Mouse (Mus musculus): ENCODE data around the gene Idh2. TPM values are rescaled to one million over a fixed set of nuclear protein-coding genes. Genes with fewer than 3 reads are reported as not detected.

The Idh2 gene
- polyA plus RNA-seq, 1 experiment from 2014 or later, result 371 TPM

GRCm38 (mm10) chr7:80071209-80071608 is 44.0 kb downstream of the Idh2 start:
- DNase-seq (ENCODE audit: low spot score), result no peak
- Histone ChIP-seq H3K4me3 (ENCODE audit: low read depth, low read length) (no peak overlapping the region), H3K27ac (ENCODE audit: low read depth, low read length) (no peak overlapping the region), H3K4me2 (ENCODE audit: low read depth) (no peak overlapping the region), H3K27me3 (ENCODE audit: control insufficient read depth, insufficient read depth, low read length) (no peaks in the 10 kb centered on the region), H3K36me3 (ENCODE audit: control insufficient read depth, insufficient read depth, low read length) (no peaks in the 10 kb centered on the region), H3K4me1 (ENCODE audit: control insufficient read depth, insufficient read depth, low read length) (peaks cover 38% of the 10 kb centered on the region), H3K9me3 (ENCODE audit: control insufficient read depth, low read length) (no peaks in the 10 kb centered on the region), H3K9ac (ENCODE audit: low read length) (no peak overlapping the region)
- WGBS, result 83% methylated on average over 9 of the region's 9 CpGs
- no peak for ATAC-seq (ENCODE audit: insufficient read depth, low FRiP score, low TSS enrichment)

GRCm38 (mm10) chr7:80069615-80070327 is 45.4 kb downstream of the Idh2 start:
- H3K27ac ChIP-seq (ENCODE audit: low read depth, low read length), result peak overlapping the region; percentile 67
- no peaks in the 10 kb centered on the region for H3K36me3 ChIP-seq (ENCODE audit: control insufficient read depth, insufficient read depth, low read length)
- peak; percentile 50 for DNase-seq (ENCODE audit: low spot score)
- 0 out of 2 replicates have a peak overlapping the region, but pooled peaks have one; percentile 18 for H3K9ac ChIP-seq (ENCODE audit: low read length)
- ATAC-seq (ENCODE audit: insufficient read depth, low FRiP score, low TSS enrichment), result peak; percentile 37; the same call in 1 of the 2 replicates
- peak overlapping the region; percentile 15; the same call in 1 of the 2 replicates for H3K4me2 ChIP-seq (ENCODE audit: low read depth)
- H3K4me1 ChIP-seq (ENCODE audit: control insufficient read depth, insufficient read depth, low read length), result peaks cover 24% of the 10 kb centered on the region
- no peaks in the 10 kb centered on the region for H3K9me3 ChIP-seq (ENCODE audit: control insufficient read depth, low read length)
- WGBS, result 22% methylated on average over 13 of the region's 13 CpGs
- no peak overlapping the region for H3K4me3 ChIP-seq (ENCODE audit: low read depth, low read length)
- H3K27me3 ChIP-seq (ENCODE audit: control insufficient read depth, insufficient read depth, low read length), result no peaks in the 10 kb centered on the region

GRCm38 (mm10) chr7:80068341-80068740 is 46.9 kb downstream of the Idh2 start:
- no peak overlapping the region for H3K27ac ChIP-seq (ENCODE audit: low read depth, low read length)
- ATAC-seq (ENCODE audit: insufficient read depth, low FRiP score, low TSS enrichment), result no peak

GRCm38 (mm10) chr7:80066675-80067455 is 48.3 kb downstream of the Idh2 start:
- DNase-seq (ENCODE audit: low spot score), result no peak
- Histone ChIP-seq H3K36me3 (ENCODE audit: control insufficient read depth, insufficient read depth, low read length) (no peaks in the 10 kb centered on the region), H3K9ac (ENCODE audit: low read length) (no peak overlapping the region), H3K4me1 (ENCODE audit: control insufficient read depth, insufficient read depth, low read length) (peaks cover 36% of the 10 kb centered on the region), H3K9me3 (ENCODE audit: control insufficient read depth, low read length) (no peaks in the 10 kb centered on the region), H3K4me3 (ENCODE audit: low read depth, low read length) (no peak overlapping the region), H3K27ac (ENCODE audit: low read depth, low read length) (0 out of 2 replicates have a peak overlapping the region, but pooled peaks have one; percentile 20), H3K4me2 (ENCODE audit: low read depth) (no peak overlapping the region), H3K27me3 (ENCODE audit: control insufficient read depth, insufficient read depth, low read length) (no peaks in the 10 kb centered on the region)
- WGBS, result 78% methylated on average over 13 of the region's 13 CpGs
- ATAC-seq (ENCODE audit: insufficient read depth, low FRiP score, low TSS enrichment), result no peak

More at GRCm38 (mm10) chr7:80068341-80068740, 46.9 kb downstream of the Idh2 start:
- H3K36me3 ChIP-seq (ENCODE audit: control insufficient read depth, insufficient read depth, low read length), result no peaks in the 10 kb centered on the region
- no peaks in the 10 kb centered on the region for H3K27me3 ChIP-seq (ENCODE audit: control insufficient read depth, insufficient read depth, low read length)
- peaks cover 33% of the 10 kb centered on the region for H3K4me1 ChIP-seq (ENCODE audit: control insufficient read depth, insufficient read depth, low read length)
- no peak overlapping the region for H3K9ac ChIP-seq (ENCODE audit: low read length)
- H3K9me3 ChIP-seq (ENCODE audit: control insufficient read depth, low read length), result no peaks in the 10 kb centered on the region
- WGBS, result 63% methylated on average over 5 of the region's 7 CpGs
- H3K4me3 ChIP-seq (ENCODE audit: low read depth, low read length), result no peak overlapping the region
- DNase-seq (ENCODE audit: low spot score), result no peak
- H3K4me2 ChIP-seq (ENCODE audit: low read depth), result no peak overlapping the region

- Histone ChIP-seq H3K36me3 (ENCODE audit: control insufficient read depth, insufficient read depth, low read length) (no peaks in the 10 kb centered on the region), H3K4me3 (ENCODE audit: low read depth, low read length) (no peak overlapping the region), H3K27me3 (ENCODE audit: control insufficient read depth, insufficient read depth, low read length) (no peaks in the 10 kb centered on the region), H3K4me2 (ENCODE audit: low read depth) (no peak overlapping the region), H3K9me3 (ENCODE audit: control insufficient read depth, low read length) (no peaks in the 10 kb centered on the region), H3K9ac (ENCODE audit: low read length) (no peak overlapping the region), H3K27ac (ENCODE audit: low read depth, low read length) (no peak overlapping the region), H3K4me1 (ENCODE audit: control insufficient read depth, insufficient read depth, low read length) (peaks cover 33% of the 10 kb centered on the region)
- ATAC-seq (ENCODE audit: insufficient read depth, low FRiP score, low TSS enrichment) (no peak), DNase-seq (ENCODE audit: low spot score) (no peak)
- WGBS, result 83% methylated on average over 3 of the region's 3 CpGs
These were observed 49.9 kb downstream of the Idh2 start for GRCm38 (mm10) chr7:80065250-80065649.

- peak overlapping the region; percentile 49; the same call in 1 of the 2 replicates for H3K27ac ChIP-seq (ENCODE audit: low read depth, low read length)
- peak overlapping the region; percentile 2; the same call in 1 of the 2 replicates for H3K9ac ChIP-seq (ENCODE audit: low read length)
- H3K36me3 ChIP-seq (ENCODE audit: control insufficient read depth, insufficient read depth, low read length), result no peaks in the 10 kb centered on the region
- 63% methylated on average over 15 of the region's 15 CpGs for WGBS
- no peak for ATAC-seq (ENCODE audit: insufficient read depth, low FRiP score, low TSS enrichment)
- no peak overlapping the region for H3K4me3 ChIP-seq (ENCODE audit: low read depth, low read length)
- H3K9me3 ChIP-seq (ENCODE audit: control insufficient read depth, low read length), result no peaks in the 10 kb centered on the region
- peaks cover 22% of the 10 kb centered on the region for H3K4me1 ChIP-seq (ENCODE audit: control insufficient read depth, insufficient read depth, low read length)
- H3K27me3 ChIP-seq (ENCODE audit: control insufficient read depth, insufficient read depth, low read length), result no peaks in the 10 kb centered on the region
- no peak overlapping the region for H3K4me2 ChIP-seq (ENCODE audit: low read depth)
- no peak for DNase-seq (ENCODE audit: low spot score)
These were observed 51.1 kb downstream of the Idh2 start for GRCm38 (mm10) chr7:80063902-80064736.

GRCm38 (mm10) chr7:80063244-80063643 is 51.9 kb downstream of the Idh2 start:
- Histone ChIP-seq H3K4me2 (ENCODE audit: low read depth) (no peak overlapping the region), H3K27me3 (ENCODE audit: control insufficient read depth, insufficient read depth, low read length) (no peaks in the 10 kb centered on the region), H3K4me3 (ENCODE audit: low read depth, low read length) (no peak overlapping the region), H3K36me3 (ENCODE audit: control insufficient read depth, insufficient read depth, low read length) (no peaks in the 10 kb centered on the region), H3K9ac (ENCODE audit: low read length) (0 out of 2 replicates have a peak overlapping the region, but pooled peaks have one; percentile 2), H3K9me3 (ENCODE audit: control insufficient read depth, low read length) (no peaks in the 10 kb centered on the region), H3K4me1 (ENCODE audit: control insufficient read depth, insufficient read depth, low read length) (peaks cover 23% of the 10 kb centered on the region), H3K27ac (ENCODE audit: low read depth, low read length) (peak overlapping the region; percentile 49; the same call in 1 of the 2 replicates)
- DNase-seq (ENCODE audit: low spot score) (no peak), ATAC-seq (ENCODE audit: insufficient read depth, low FRiP score, low TSS enrichment) (no peak)
- 60% methylated on average over 5 of the region's 5 CpGs for WGBS

GRCm38 (mm10) chr7:80062083-80062826 is 52.9 kb downstream of the Idh2 start:
- Histone ChIP-seq H3K4me3 (ENCODE audit: low read depth, low read length) (no peak overlapping the region), H3K4me1 (ENCODE audit: control insufficient read depth, insufficient read depth, low read length) (peaks cover 33% of the 10 kb centered on the region)
- WGBS, result 95% methylated on average over 17 of the region's 17 CpGs

More at GRCm38 (mm10) chr7:80062083-80062826, 52.9 kb downstream of the Idh2 start:
- no peaks in the 10 kb centered on the region for H3K9me3 ChIP-seq (ENCODE audit: control insufficient read depth, low read length)
- H3K36me3 ChIP-seq (ENCODE audit: control insufficient read depth, insufficient read depth, low read length), result no peaks in the 10 kb centered on the region
- no peak overlapping the region for H3K9ac ChIP-seq (ENCODE audit: low read length)
- H3K27me3 ChIP-seq (ENCODE audit: control insufficient read depth, insufficient read depth, low read length), result no peaks in the 10 kb centered on the region
- ATAC-seq (ENCODE audit: insufficient read depth, low FRiP score, low TSS enrichment) (no peak), DNase-seq (ENCODE audit: low spot score) (no peak)
- H3K4me2 ChIP-seq (ENCODE audit: low read depth), result no peak overlapping the region
- H3K27ac ChIP-seq (ENCODE audit: low read depth, low read length), result no peak overlapping the region

Data from neural tube, embryonic 11.5 days (tissue).